Mouse (Mus musculus): ENCODE data around the gene Mtmr4.

GRCm38 (mm10) chr11:87629859-87630258, 37.9 kb downstream of the Mtmr4 start:
- no peak for TF ChIP-seq POLR2A (IDR thresholded peaks at IDR 0.05; ENCODE audit: low read depth, low read length)
- peak; percentile 42; the same call in 1 of the 2 replicates for TF ChIP-seq CTCF (IDR thresholded peaks at IDR 0.05; ENCODE audit: borderline replicate concordance, insufficient read depth, low read length)

Data from embryonic fibroblast, embryonic 13.5 days (primary cell).